Mouse (Mus musculus): ENCODE data around the gene Zfp956. TPM values are rescaled to one million over a fixed set of nuclear protein-coding genes. Genes with fewer than 3 reads are reported as not detected.

Zfp956 gene
- 1.8 TPM for polyA plus RNA-seq (2014; fragmentation: Illumina TruSeq; extraction: RNeasy Lipid Tissue Mini Kit (QIAGEN cat#74804); ENCODE audit: low replicate concordance)

DNA sequence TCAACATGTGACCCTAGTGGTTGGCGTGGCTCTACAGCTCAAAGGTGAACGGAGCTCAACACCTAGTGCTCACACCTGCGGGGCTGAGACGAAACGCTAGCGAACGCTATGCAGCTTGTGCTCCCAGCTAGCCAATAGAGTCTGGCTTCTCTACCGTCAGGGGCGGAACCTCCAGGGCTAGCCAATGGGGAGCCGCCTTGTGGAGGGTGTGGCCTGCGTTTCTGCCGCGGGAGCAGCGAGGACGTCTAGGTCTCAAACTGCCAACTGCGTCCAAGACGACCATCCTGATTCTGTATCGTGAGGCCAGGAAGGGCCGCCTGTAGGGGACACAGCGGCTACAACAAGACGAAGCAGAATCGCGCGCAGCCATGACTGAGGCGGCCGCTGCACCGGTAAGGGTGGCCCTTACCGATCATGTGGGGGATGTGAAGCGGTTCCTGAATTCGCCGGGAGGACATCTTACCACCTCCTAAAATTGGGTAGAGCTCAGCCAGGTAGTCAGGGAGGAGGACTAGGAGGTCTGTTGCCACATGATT lies at the start of gene Zfp956:
Zfp956 (plus strand) TSS at position 200 of the 536 bp plus-strand sequence.

DNA sequence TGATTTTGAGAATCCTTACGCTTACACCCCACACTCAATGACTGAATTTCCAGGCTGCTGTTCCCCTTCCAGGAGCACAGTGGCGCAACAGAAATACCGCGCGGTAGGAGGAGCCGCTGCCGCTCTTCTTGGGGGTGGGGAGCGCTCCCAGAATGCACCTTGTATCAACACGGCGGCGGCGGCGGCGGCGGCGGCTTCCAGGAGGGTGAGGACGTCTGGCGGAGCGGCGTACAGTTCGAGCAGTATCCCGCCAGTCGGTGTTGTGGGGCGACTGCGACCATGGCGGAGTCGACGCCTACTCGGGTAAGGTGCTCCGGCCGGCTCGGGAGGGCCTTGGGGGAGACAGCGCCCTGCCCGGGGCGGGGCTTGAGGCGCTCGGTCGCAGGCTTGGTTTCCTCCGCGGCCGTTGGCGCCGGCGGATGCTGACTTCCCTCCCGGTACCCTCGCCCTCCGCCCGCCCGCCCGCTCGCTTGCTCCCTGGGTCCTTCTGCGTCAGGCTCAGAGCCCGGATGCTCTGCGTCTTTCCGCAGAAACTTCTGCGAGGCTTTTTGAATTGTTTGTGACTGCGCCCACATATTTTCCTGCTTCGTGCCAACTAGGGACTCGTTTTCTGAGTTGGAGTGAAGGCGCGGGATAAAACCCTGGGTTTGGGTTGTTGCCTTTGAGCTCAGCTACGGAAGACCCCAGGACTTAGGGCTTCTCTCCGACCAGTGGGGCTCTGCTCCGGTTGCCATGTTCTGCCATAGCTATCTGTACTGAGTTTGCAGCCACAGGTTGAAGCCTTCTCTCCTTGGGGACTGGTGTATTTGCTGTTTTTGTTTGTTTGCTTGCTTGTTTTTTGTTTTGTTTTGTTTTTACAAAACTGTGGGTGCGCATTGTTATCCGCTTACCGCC lies 32.5 kb upstream of the Zfp956 start, which contains the start of gene Zfp212:
Zfp212 (plus strand) TSS at position 30 of the 894 bp plus-strand sequence.

Other genes starting within 250 kb of the Zfp956 start
- 34.2 TPM for gene Pdia4, start 140.0 kb upstream of the Zfp956 start, polyA plus RNA-seq (2014; fragmentation: Illumina TruSeq; extraction: RNeasy Lipid Tissue Mini Kit (QIAGEN cat#74804); ENCODE audit: low replicate concordance)
- gene Zfp786, start 122.5 kb upstream of the Zfp956 start, polyA plus RNA-seq (2014; fragmentation: Illumina TruSeq; extraction: RNeasy Lipid Tissue Mini Kit (QIAGEN cat#74804); ENCODE audit: low replicate concordance), result 0.63 TPM
- 8.7 TPM for gene Zfp398, start 117.7 kb upstream of the Zfp956 start, polyA plus RNA-seq (2014; fragmentation: Illumina TruSeq; extraction: RNeasy Lipid Tissue Mini Kit (QIAGEN cat#74804); ENCODE audit: low replicate concordance)
- gene Zfp282, start 76.2 kb upstream of the Zfp956 start, polyA plus RNA-seq (2014; fragmentation: Illumina TruSeq; extraction: RNeasy Lipid Tissue Mini Kit (QIAGEN cat#74804); ENCODE audit: low replicate concordance), result 1.4 TPM
- 3.9 TPM for gene Zfp212, start 32.9 kb upstream of the Zfp956 start, polyA plus RNA-seq (2014; fragmentation: Illumina TruSeq; extraction: RNeasy Lipid Tissue Mini Kit (QIAGEN cat#74804); ENCODE audit: low replicate concordance)
- 1.9 TPM for gene Zfp777, start 95.5 kb downstream of the Zfp956 start, polyA plus RNA-seq (2014; fragmentation: Illumina TruSeq; extraction: RNeasy Lipid Tissue Mini Kit (QIAGEN cat#74804); ENCODE audit: low replicate concordance)
- 6.1 TPM for gene Zfp746, start 133.2 kb downstream of the Zfp956 start, polyA plus RNA-seq (2014; fragmentation: Illumina TruSeq; extraction: RNeasy Lipid Tissue Mini Kit (QIAGEN cat#74804); ENCODE audit: low replicate concordance)